Mouse (Mus musculus) hindbrain, embryonic 14.5 days (tissue): ENCODE data around the gene Gm6871. TPM values are rescaled to one million over a fixed set of nuclear protein-coding genes. Genes with fewer than 3 reads are reported as not detected.
"Not testable (repeated sequence)": the region's sequence is repeated elsewhere in the genome, so short reads cannot be mapped to it uniquely, and the experiment has no call there.

ENCODE experiments used
- ATAC-seq: fragments of 200-750 bp; cut with Nextera tagmentation; 2 replicates; pipeline ENCODE4 v1.8.0; 2017; ENCODE audit warnings: moderate number of reproducible peaks, mild to moderate bottlenecking, moderate TSS enrichment, moderate library complexity; ENCODE audit not compliant: low FRiP score
- DNase-seq: peaks from one replicate; pipeline ENCODE4 v3.0.0-alpha.2; 2015; ENCODE audit warnings: low spot score
- H3K27ac ChIP-seq: fragments of 300-500 bp; sonication (generic); 2 replicates; pipeline ENCODE4 v1.5.1; 2014; ENCODE audit warnings: mild to moderate bottlenecking, moderate library complexity
- H3K27me3 ChIP-seq: fragments of 300-500 bp; sonication (generic); 2 replicates; pipeline ENCODE4 v1.6.1; 2014; ENCODE audit warnings: mild to moderate bottlenecking, low read length, mixed read lengths; ENCODE audit not compliant: control insufficient read depth, insufficient read depth
- H3K36me3 ChIP-seq: fragments of 300-500 bp; sonication (generic); replicated peaks from 2 replicates; pipeline ENCODE4 v1.6.1; 2014; ENCODE audit not compliant: control insufficient read depth, insufficient read depth
- H3K4me1 ChIP-seq: fragments of 300-500 bp; sonication (generic); replicated peaks from 2 replicates; pipeline ENCODE4 v1.6.1; 2014; ENCODE audit warnings: antibody characterized with exemption, low read length, mixed read lengths; ENCODE audit not compliant: control insufficient read depth, insufficient read depth
- H3K4me2 ChIP-seq: fragments of 300-500 bp; sonication (generic); replicated peaks from 2 replicates; pipeline ENCODE4 v1.6.1; 2014; ENCODE audit warnings: mild to moderate bottlenecking, moderate library complexity
- H3K4me3 ChIP-seq: fragments of 300-500 bp; sonication (generic); replicated peaks from 2 replicates; pipeline ENCODE4 v1.5.1; 2014; ENCODE audit warnings: mild to moderate bottlenecking, low read length
- H3K9ac ChIP-seq: fragments of 300-500 bp; sonication (generic); 2 replicates; pipeline ENCODE4 v1.6.1; 2014
- H3K9me3 ChIP-seq: fragments of 300-500 bp; sonication (generic); 2 replicates; pipeline ENCODE4 v1.6.1; 2016; ENCODE audit warnings: low read length; ENCODE audit not compliant: control insufficient read depth
- WGBS: fragments of 180-500 bp; shearing (Covaris S2); extraction: QIAGEN DNeasy Blood & Tissue Kit; methylation state at CpG from one replicate; pipeline ENCODE4 v1.1.7; 2014; 5-methylcytosine and 5-hydroxymethylcytosine counted together
- polyA plus RNA-seq: library from polyadenylated mRNA; unstranded; fragments of >200 nt; fragmentation: Nextera tagmentation; extraction: Ambion mirVana; gene quantifications from 2 replicates; pipeline ENCODE4 v1.2.1, GENCODE M21; 2014

Gm6871 gene
- polyA plus RNA-seq: not detected in 2 replicates

- WGBS: 93% methylated on average over 5 of the region's 6 CpGs
- not testable (repeated sequence) for H3K27ac ChIP-seq, H3K36me3 ChIP-seq, H3K27me3 ChIP-seq, H3K4me1 ChIP-seq, H3K4me3 ChIP-seq, H3K4me2 ChIP-seq, ATAC-seq, H3K9ac ChIP-seq, DNase-seq
- H3K9me3 ChIP-seq: peaks cover 16% of the 10 kb centered on the region; the same call in 1 of the 2 replicates
Observed at GRCm38 (mm10) chr7:41573562-41573961, at the start of gene Gm6871. Gene Gm6871, minus strand, starts transcription at chr7:41573662.

DNA sequence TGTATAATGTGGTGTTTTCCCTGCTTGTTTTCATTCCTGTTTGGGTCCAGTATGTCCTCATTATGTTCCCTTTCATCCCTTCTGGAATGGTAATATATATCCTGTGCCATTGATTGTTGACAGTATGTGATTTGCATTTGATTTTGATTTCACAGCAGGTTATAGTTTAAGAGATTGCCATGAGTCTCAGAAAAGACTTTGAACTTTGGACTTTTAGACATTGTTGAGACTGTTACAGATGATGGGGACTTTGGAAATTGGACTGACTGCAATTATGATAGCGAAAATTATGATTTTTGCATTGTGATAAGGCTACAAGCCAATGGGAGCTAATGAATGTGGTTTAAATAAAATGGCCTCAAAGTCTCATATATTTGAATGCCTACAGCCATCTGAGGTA is 42.8 kb upstream of the Gm6871 start:
- 97% methylated on average over 1 of the region's 1 CpGs for WGBS
- H3K4me3 ChIP-seq, DNase-seq, H3K4me2 ChIP-seq, ATAC-seq, H3K9me3 ChIP-seq, H3K9ac ChIP-seq, H3K27me3 ChIP-seq, H3K27ac ChIP-seq, H3K4me1 ChIP-seq: not testable (repeated sequence)
- peaks cover 50% of the 10 kb centered on the region for H3K36me3 ChIP-seq

- 79% methylated on average over 3 of the region's 3 CpGs for WGBS
- no peak overlapping the region for H3K4me3 ChIP-seq
- H3K36me3 ChIP-seq: peaks cover 39% of the 10 kb centered on the region
- no peaks in the 10 kb centered on the region for H3K9me3 ChIP-seq
- H3K4me1 ChIP-seq: no peaks in the 10 kb centered on the region
- DNase-seq: no peak
- no peak overlapping the region for H3K4me2 ChIP-seq
- H3K27me3 ChIP-seq: no peaks in the 10 kb centered on the region
- no peak overlapping the region for H3K9ac ChIP-seq
- no peak overlapping the region for H3K27ac ChIP-seq
- ATAC-seq: no peak
Observed at GRCm38 (mm10) chr7:41611654-41612053, 38.2 kb upstream of the Gm6871 start.

- H3K36me3 ChIP-seq: no peaks in the 10 kb centered on the region
- H3K27ac ChIP-seq: no peak overlapping the region; the same call in 1 of the 2 replicates
- H3K4me2 ChIP-seq: peak overlapping the region; percentile 92
- H3K9me3 ChIP-seq: no peaks in the 10 kb centered on the region
- no peak for ATAC-seq
- peak overlapping the region; percentile 74 for H3K9ac ChIP-seq
- H3K4me1 ChIP-seq: peaks cover 14% of the 10 kb centered on the region; the same call in 1 of the 2 replicates
- peak overlapping the region; percentile 65 for H3K4me3 ChIP-seq
- H3K27me3 ChIP-seq: no peaks in the 10 kb centered on the region
- 15% methylated on average over 3 of the region's 3 CpGs for WGBS
- DNase-seq: no peak
Observed at GRCm38 (mm10) chr7:41599932-41600548, 26.6 kb upstream of the Gm6871 start.

GRCm38 (mm10) chr7:41599034-41599813 is 25.8 kb upstream of the Gm6871 start, which contains the start of gene 2610021A01Rik:
Gene 2610021A01Rik, plus strand, starts transcription at chr7:41599230.
- WGBS: under 1% methylated on average over 41 of the region's 41 CpGs
- DNase-seq: peak; percentile 97
- peak within 1 kb of the TSS; percentile 65 for H3K4me3 ChIP-seq
- H3K9ac ChIP-seq: peak within 1 kb of the TSS; percentile 74
- ATAC-seq: peak; percentile 99
- H3K27ac ChIP-seq: peak within 1 kb of the TSS; percentile 70
- H3K36me3 ChIP-seq: no peaks in the 10 kb centered on the region
- H3K9me3 ChIP-seq: no peaks in the 10 kb centered on the region
- peaks cover 14% of the 10 kb centered on the region; the same call in 1 of the 2 replicates for H3K4me1 ChIP-seq
- H3K27me3 ChIP-seq: no peaks in the 10 kb centered on the region
- H3K4me2 ChIP-seq: peak within 1 kb of the TSS; percentile 92

- peaks cover 14% of the 10 kb centered on the region; the same call in 1 of the 2 replicates for H3K4me1 ChIP-seq
- H3K9ac ChIP-seq: peak overlapping the region; percentile 63
- no peak for DNase-seq
- H3K9me3 ChIP-seq: no peaks in the 10 kb centered on the region
- no peaks in the 10 kb centered on the region for H3K27me3 ChIP-seq
- no peaks in the 10 kb centered on the region for H3K36me3 ChIP-seq
- 50% methylated on average over 5 of the region's 5 CpGs for WGBS
- ATAC-seq: peak; percentile 19; the same call in 1 of the 2 replicates
- H3K4me2 ChIP-seq: peak overlapping the region; percentile 92
- H3K27ac ChIP-seq: peak overlapping the region; percentile 70; the same call in 1 of the 2 replicates
- peak overlapping the region; percentile 65 for H3K4me3 ChIP-seq
Observed at GRCm38 (mm10) chr7:41598615-41599014, 25.2 kb upstream of the Gm6871 start.

DNA sequence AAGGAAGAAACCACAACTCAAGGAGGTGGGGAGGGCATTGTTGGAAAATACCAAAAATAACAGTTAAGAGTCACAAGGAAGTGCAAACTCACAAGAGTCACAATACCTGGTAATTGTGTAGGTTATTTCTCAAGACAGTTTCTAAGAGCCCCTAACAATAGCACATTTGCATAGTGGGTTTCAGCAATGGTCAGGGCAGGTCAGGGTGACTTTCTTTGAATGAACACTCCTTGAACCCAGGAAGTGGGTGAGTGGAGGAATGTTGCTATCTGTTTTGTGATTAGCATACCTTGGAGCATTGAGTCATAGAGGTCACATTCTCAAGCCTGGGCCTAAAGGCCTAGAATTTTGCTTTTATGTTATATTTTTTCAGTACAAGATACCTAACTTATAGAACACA is 14.4 kb upstream of the Gm6871 start:
- not testable (repeated sequence) for H3K4me1 ChIP-seq, ATAC-seq, DNase-seq, H3K4me2 ChIP-seq, H3K27me3 ChIP-seq, H3K9ac ChIP-seq, H3K4me3 ChIP-seq, H3K27ac ChIP-seq, H3K36me3 ChIP-seq
- H3K9me3 ChIP-seq: 0 out of 2 replicates have a peak, but pooled peaks cover 12% of the 10 kb centered on the region

GRCm38 (mm10) chr7:41582028-41582427 is 8.6 kb upstream of the Gm6871 start:
- ATAC-seq (no peak), DNase-seq (no peak)
- Histone ChIP-seq H3K27ac (no peak overlapping the region), H3K36me3 (no peaks in the 10 kb centered on the region), H3K9ac (no peak overlapping the region), H3K9me3 (0 out of 2 replicates have a peak, but pooled peaks cover 14% of the 10 kb centered on the region), H3K4me2 (no peak overlapping the region), H3K4me3 (no peak overlapping the region), H3K27me3 (no peaks in the 10 kb centered on the region), H3K4me1 (no peaks in the 10 kb centered on the region)

DNA sequence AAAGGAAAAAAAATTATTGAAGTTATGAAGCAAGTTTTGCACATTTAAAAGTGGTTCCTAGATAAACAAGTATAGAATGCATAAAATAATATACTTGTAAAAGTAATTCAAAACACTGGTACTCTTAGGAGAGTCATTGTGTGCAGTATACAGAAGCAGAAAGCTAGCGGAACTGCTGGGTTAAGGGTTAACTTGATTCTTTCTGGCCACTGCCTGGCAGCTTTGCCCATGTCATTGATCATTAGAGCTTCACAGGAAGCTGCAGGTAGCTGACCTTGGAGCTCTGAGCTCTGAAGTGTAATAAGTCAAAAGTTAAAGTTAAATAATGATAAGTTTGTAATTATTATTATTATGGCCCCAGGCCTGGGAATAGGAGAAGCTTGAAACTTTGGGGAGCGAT is 4.5 kb upstream of the Gm6871 start:
- Histone ChIP-seq H3K4me2 (no peak overlapping the region), H3K36me3 (no peaks in the 10 kb centered on the region), H3K27ac (no peak overlapping the region), H3K9ac (no peak overlapping the region), H3K27me3 (no peaks in the 10 kb centered on the region), H3K4me3 (no peak overlapping the region), H3K4me1 (no peaks in the 10 kb centered on the region), H3K9me3 (0 out of 2 replicates have a peak, but pooled peaks cover 8% of the 10 kb centered on the region)
- DNase-seq: no peak
- ATAC-seq: no peak
- WGBS: 97% methylated on average over 2 of the region's 2 CpGs
